Mouse (Mus musculus): Measurements from ENCODE around the gene Rab5a. TPM values are rescaled to one million over a fixed set of nuclear protein-coding genes. Genes with fewer than 3 reads are reported as not detected.
"Not testable (repeated sequence)": the region's sequence is repeated elsewhere in the genome, so short reads cannot be mapped to it uniquely, and the experiment has no call there.

The Rab5a gene
- total RNA-seq, 2 experiments from 2014 or later: 120 to 127 TPM

- DNase-seq (ENCODE audit: extremely low spot score in 1 of 2, low spot score in 2 of 2): no peak
- intact Hi-C loops (cut with DNase I): no loop called here
Measured at GRCm38 (mm10) chr17:53532425-53532824, 53.4 kb downstream of the Rab5a start.

GRCm38 (mm10) chr17:53539351-53539750, 60.3 kb downstream of the Rab5a start, which contains the start of gene Pp2d1:
Gene Pp2d1, minus strand, starts transcription at chr17:53539451.
- intact Hi-C loops (cut with DNase I); DNase-seq (ENCODE audit: extremely low spot score in 1 of 2, low spot score in 2 of 2): not testable (repeated sequence)

GRCm38 (mm10) chr17:53542536-53542935, 63.5 kb downstream of the Rab5a start:
- DNase-seq (ENCODE audit: extremely low spot score in 1 of 2, low spot score in 2 of 2): no peak
- intact Hi-C loops (cut with DNase I): no loop called here

- intact Hi-C loops (cut with DNase I): no loop called here
- DNase-seq (ENCODE audit: extremely low spot score in 1 of 2, low spot score in 2 of 2): peak in 1 of 2 experiments; percentile 24
Measured at GRCm38 (mm10) chr17:53543591-53544324, 64.7 kb downstream of the Rab5a start.

GRCm38 (mm10) chr17:53551306-53552299, 72.6 kb downstream of the Rab5a start:
- intact Hi-C loops (cut with DNase I): no loop called here
- DNase-seq (ENCODE audit: extremely low spot score in 1 of 2, low spot score in 2 of 2): no peak

GRCm38 (mm10) chr17:53554088-53554487, 75.1 kb downstream of the Rab5a start:
- DNase-seq (ENCODE audit: extremely low spot score in 1 of 2, low spot score in 2 of 2): no peak
- intact Hi-C loops (cut with DNase I): no loop called here

GRCm38 (mm10) chr17:53554813-53555212, 75.8 kb downstream of the Rab5a start:
- intact Hi-C loops (cut with DNase I): no loop called here
- DNase-seq (ENCODE audit: extremely low spot score in 1 of 2, low spot score in 2 of 2): no peak

Other genes starting within 250 kb of the Rab5a start
- gene Efhb, start 15.9 kb upstream of the Rab5a start, total RNA-seq (2021): under 1 TPM; 0.24 to 0.45 TPM
- gene Pp2d1, start 60.2 kb downstream of the Rab5a start, total RNA-seq (2021): not detected
- 10 to 100 TPM; 10.5 to 20.3 TPM for gene Kat2b, start 87.6 kb downstream of the Rab5a start, total RNA-seq (2021)
- gene Sgo1, start 210.1 kb downstream of the Rab5a start, total RNA-seq (2021): under 1 TPM; 0.81 to 0.84 TPM

Data from left cerebral cortex, postnatal 10 days (tissue).